Mouse (Mus musculus) spleen, adult 2 months (tissue): Measurements from ENCODE around the gene Olfr1393.

ENCODE experiments used
- CTCF ChIP-seq: fragments of 200-500 bp; IDR thresholded peaks from 2 replicates; pipeline ENCODE4 v1.5.1; 2011; ENCODE audit warnings: mild to moderate bottlenecking, inconsistent platforms; ENCODE audit not compliant: insufficient read depth, insufficient read length, insufficient replicate concordance; ENCODE audit errors: extremely low read depth
- POLR2A ChIP-seq: fragments of 200-500 bp; IDR thresholded peaks from 2 replicates; pipeline ENCODE4 v1.6.1; 2011; ENCODE audit warnings: low read depth, low read length, inconsistent platforms

- TF ChIP-seq CTCF (no peak), POLR2A (no peak)
These were observed 26.1 kb upstream of the Olfr1393 start for GRCm38 (mm10) chr11:49252048-49252447.
